Mouse (Mus musculus) central nervous system, embryonic 18 days (tissue): ENCODE results near the gene Gm49027. TPM values are rescaled to one million over a fixed set of nuclear protein-coding genes. Genes with fewer than 3 reads are reported as not detected.

Source experiments
- polyA plus RNA-seq: library from polyadenylated mRNA; depleted of rRNA; stranded (reverse); fragments of >200 nt; gene quantifications from 2 replicates; pipeline ENCODE4 v1.2.3, GENCODE M21; 2012; rRNA removed

Gene Gm49027
- polyA plus RNA-seq, result 8.7 and 12.9 TPM in 2 replicates

DNA sequence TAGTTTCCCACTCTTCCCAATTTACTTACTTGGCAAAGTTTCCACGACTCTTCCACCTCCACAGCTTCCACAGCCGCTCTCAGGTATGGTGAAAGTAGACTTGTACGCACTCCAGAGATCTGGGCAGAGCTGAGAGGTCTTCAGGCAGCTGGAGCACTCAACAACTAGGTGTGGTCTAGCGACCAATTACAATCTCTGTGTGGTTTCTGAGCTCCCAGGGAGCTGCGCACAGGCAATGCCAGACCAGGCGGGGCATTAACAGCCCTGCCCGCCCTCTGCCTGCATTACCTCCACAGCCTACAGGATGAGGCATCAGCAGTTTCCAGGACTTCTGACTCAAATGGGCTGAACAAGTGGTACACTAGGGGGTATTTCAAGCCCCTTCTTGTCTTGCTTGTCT, at the start of gene Gm49027:
TSS of gene Gm49027 (minus strand) at position 208 of the 400 bp plus-strand sequence.

DNA sequence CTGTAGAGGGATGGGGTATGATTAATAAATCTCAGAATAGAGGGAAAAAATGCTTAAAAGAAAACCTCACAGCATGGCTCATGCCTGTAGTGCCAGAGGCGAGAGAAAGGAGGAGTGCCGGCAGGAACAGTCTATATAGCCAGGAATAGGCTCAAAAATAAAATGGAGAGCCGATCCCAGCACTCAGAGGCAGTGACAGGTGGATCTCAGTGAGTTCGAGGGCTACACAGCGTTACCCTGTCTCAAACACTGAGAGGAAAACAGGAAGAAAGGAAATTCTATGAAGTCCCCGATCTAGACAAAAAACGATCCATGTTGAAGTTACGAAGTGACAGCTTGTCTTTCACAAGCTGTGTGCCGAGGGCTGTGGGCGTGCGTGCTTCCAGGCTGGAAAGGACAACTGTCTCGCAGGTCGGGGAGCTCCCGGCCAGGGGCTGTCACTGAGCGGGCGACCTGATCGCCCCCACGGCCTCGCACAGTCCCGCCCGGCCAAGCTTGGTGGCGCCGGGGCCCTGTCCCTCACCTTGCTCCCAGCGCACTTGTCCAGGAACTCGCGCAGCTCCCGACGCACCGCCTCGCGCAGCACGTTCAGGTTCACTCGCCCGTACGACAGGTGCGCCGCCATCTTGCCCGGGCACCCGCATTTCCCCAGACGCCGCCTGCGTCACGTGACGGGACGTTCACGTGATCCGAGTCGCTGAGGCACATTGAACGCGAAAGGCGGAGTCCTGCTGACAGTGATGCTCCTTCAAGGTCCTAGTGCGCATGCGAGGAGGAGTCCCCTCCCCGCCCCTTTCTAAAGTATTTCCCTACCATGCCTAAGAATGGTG, 47.3 kb upstream of the Gm49027 start, which contains the start of gene Vps33a:
TSS of gene Vps33a (minus strand) at position 682 of the 830 bp plus-strand sequence.

DNA sequence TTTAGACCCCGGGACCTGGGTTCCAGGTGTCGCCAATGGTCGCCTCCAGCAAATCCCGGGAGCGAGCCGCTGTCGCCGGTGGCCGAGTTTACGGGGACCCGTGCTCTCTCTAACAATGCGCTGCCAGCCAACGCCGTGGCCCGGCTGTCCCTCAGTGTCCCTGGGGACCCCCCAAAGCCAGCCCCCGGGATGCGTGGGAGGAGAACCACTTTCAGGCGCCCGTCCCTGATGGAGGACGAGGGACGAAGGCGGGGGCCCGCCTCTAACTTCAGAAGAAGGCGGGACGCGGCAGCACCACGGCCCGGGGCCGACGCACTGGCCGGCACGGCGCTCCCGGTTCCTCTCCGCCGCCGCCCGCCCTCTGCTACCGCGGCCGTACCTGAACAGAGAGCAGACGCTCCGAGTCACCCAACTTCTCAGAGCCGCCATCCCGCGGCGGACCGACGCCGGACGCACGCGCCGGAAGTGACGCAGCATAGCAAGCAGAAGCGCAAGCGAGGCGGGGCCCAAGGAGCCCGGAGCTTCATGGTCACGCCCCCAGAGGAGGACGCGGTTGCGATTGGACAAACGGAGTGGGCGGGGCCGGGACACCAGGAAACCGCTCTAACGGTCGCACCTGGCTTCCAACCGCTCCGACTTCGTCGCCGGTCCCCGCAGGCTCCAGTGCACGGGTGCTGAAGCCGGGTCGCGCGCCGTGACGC, 1.4 kb downstream of the Gm49027 start, which contains the start of gene Diablo:
TSS of gene Diablo (minus strand) at position 485 of the 701 bp plus-strand sequence.

DNA sequence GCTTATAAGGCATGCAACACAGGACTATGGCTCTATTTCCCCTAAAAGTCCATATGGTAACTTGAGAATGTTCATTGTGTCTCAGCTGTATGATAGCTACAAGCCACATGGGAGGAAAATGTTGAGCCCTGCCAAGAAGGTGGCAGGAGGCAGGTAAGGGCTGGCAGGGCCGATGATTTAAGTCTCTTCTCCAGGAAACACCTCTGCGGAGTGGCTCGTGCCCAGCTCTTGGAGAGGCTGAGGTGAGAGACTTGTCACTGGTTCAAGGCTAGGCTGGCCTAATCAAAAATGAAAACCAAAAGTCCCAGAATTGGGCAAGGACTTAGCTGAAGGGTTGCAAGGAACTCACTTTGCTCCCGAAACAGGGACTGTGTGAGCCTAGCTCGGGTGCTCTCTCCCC, 15.1 kb downstream of the Gm49027 start, which contains the start of gene B3gnt4:
TSS of gene B3gnt4 (plus strand) at position 301 of the 400 bp plus-strand sequence.

DNA sequence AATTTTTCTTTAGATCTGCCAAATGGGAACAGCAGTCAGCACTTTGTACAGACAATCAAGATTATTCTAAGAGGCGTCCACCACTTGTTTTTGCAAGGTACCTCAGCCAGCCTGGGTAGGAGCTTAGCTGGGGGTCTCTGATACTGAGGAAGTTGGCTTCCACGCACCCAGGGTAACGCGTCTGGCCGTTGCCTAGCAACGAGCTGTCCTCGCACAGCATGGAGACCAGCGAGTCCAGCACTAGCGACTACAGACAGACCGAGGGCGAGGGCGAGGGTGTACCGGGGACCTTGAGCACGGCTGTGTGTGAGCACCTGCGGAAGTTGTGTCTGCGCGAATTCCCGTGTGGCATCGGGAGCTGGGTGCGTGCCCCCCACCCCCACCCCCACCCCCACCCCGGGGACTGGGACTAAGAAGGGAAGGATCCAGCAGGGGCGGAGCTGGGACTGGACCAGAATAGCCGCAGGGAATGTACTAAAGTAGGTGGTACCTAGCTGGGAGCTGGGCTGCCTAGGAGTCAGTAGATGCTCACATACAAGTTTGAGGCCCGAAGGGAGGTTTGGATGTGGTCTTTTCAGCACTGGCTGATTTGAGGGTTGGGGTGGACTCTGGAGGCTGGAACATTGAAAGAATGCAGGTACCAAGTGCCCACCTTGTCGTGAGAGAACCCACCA, 36.0 kb downstream of the Gm49027 start, which contains the start of the genes Lrrc43 and Il31:
TSS of gene Lrrc43 (plus strand) at position 194 of the 674 bp plus-strand sequence.
TSS of gene Il31 (minus strand) at position 378 of the 674 bp plus-strand sequence.

Other genes with a start within 250 kb of the Gm49027 start
- gene Bcl7a, start 181.7 kb downstream of the Gm49027 start, polyA plus RNA-seq, result 33.4 and 41.3 TPM in 2 replicates
- gene Mlxip, start 130.7 kb downstream of the Gm49027 start, polyA plus RNA-seq, result 27.4 and 27.7 TPM in 2 replicates
- gene Lrrc43, start 36.2 kb downstream of the Gm49027 start, polyA plus RNA-seq, result 0.84 and 1.1 TPM in 2 replicates
- gene Il31, start 36.0 kb downstream of the Gm49027 start, polyA plus RNA-seq, result not detected in 2 replicates
- 3.0 and 3.1 TPM in 2 replicates for gene B3gnt4, start 15.0 kb downstream of the Gm49027 start, polyA plus RNA-seq
- 91.4 and 98.8 TPM in 2 replicates for gene Diablo, start 1.3 kb downstream of the Gm49027 start, polyA plus RNA-seq
- 36.7 and 38.2 TPM in 2 replicates for gene Vps33a, start 47.5 kb upstream of the Gm49027 start, polyA plus RNA-seq
- 90.5 and 98.9 TPM in 2 replicates for gene Clip1, start 159.1 kb upstream of the Gm49027 start, polyA plus RNA-seq
- 76.6 and 77.2 TPM in 2 replicates for gene Zcchc8, start 195.6 kb upstream of the Gm49027 start, polyA plus RNA-seq
- 117 and 121 TPM in 2 replicates for gene Rsrc2, start 223.9 kb upstream of the Gm49027 start, polyA plus RNA-seq
- gene Kntc1, start 224.2 kb upstream of the Gm49027 start, polyA plus RNA-seq, result 5.1 and 6.6 TPM in 2 replicates